Mouse (Mus musculus) embryonic facial prominence, embryonic 10.5 days (tissue): ENCODE data around the gene Ssc5d. TPM values are rescaled to one million over a fixed set of nuclear protein-coding genes. Genes with fewer than 3 reads are reported as not detected.
A peak's percentile ranks its signal among the peaks of the same experiment; 100 is the strongest.

ENCODE experiments used
- DNase-seq: peaks from one replicate; pipeline ENCODE4 v3.0.0-alpha.2; 2017; ENCODE audit warnings: low spot score
- H3K27ac ChIP-seq: fragments of 300-500 bp; sonication (generic); replicated peaks from 2 replicates; pipeline ENCODE4 v1.5.1; 2016; ENCODE audit warnings: mild to moderate bottlenecking
- H3K27me3 ChIP-seq: fragments of 300-500 bp; sonication (generic); replicated peaks from 2 replicates; pipeline ENCODE4 v1.6.1; 2016; ENCODE audit warnings: low read depth, mild to moderate bottlenecking; ENCODE audit not compliant: poor library complexity, severe bottlenecking
- H3K36me3 ChIP-seq: fragments of 300-500 bp; sonication (generic); replicated peaks from 2 replicates; pipeline ENCODE4 v1.6.1; 2016; ENCODE audit warnings: mild to moderate bottlenecking, moderate library complexity
- H3K4me1 ChIP-seq: fragments of 300-500 bp; sonication (generic); 2 replicates; pipeline ENCODE4 v1.6.1; 2016
- H3K4me3 ChIP-seq: fragments of 300-500 bp; sonication (generic); 2 replicates; pipeline ENCODE4 v1.5.1; 2016; ENCODE audit warnings: mild to moderate bottlenecking, moderate library complexity
- H3K9me3 ChIP-seq: fragments of 300-500 bp; sonication (generic); 2 replicates; pipeline ENCODE4 v1.6.1; 2016; ENCODE audit warnings: mild to moderate bottlenecking
- whole genome bisulfite sequencing: fragments of 180-500 bp; shearing (Covaris S2); methylation state at CpG from one replicate; pipeline ENCODE4 v1.1.7; 2016; 5-methylcytosine and 5-hydroxymethylcytosine counted together
- polyA plus RNA-seq: library from polyadenylated mRNA; unstranded; fragments of >200 nt; fragmentation: Nextera tagmentation; extraction: Ambion mirVana; gene quantifications from 2 replicates; pipeline ENCODE4 v1.2.1, GENCODE M21; 2016

Gene Ssc5d
- polyA plus RNA-seq, 1 experiment from 2014 or later, result 1.4 TPM

GRCm38 (mm10) chr7:4937392-4937791 is 11.8 kb downstream of the Ssc5d start:
- no peaks in the 10 kb centered on the region for H3K27me3 ChIP-seq
- H3K36me3 ChIP-seq, result no peaks in the 10 kb centered on the region
- peaks cover 7% of the 10 kb centered on the region; the same call in 1 of the 2 replicates for H3K9me3 ChIP-seq
- H3K4me1 ChIP-seq, result no peaks in the 10 kb centered on the region
- DNase-seq, result no peak
- 72% methylated on average over 11 of the region's 11 CpGs for WGBS
- H3K4me3 ChIP-seq, result no peak overlapping the region
- H3K27ac ChIP-seq, result no peak overlapping the region

- Histone ChIP-seq H3K4me1 (peaks cover 3% of the 10 kb centered on the region; the same call in 1 of the 2 replicates), H3K27ac (no peak overlapping the region), H3K4me3 (no peak overlapping the region), H3K27me3 (no peaks in the 10 kb centered on the region), H3K9me3 (peaks cover 7% of the 10 kb centered on the region; the same call in 1 of the 2 replicates), H3K36me3 (no peaks in the 10 kb centered on the region)
- DNase-seq, result peak; percentile 76
- WGBS, result 33% methylated on average over 2 of the region's 2 CpGs
These were observed 12.9 kb downstream of the Ssc5d start for GRCm38 (mm10) chr7:4938456-4938855.

GRCm38 (mm10) chr7:4940068-4940479 is 14.5 kb downstream of the Ssc5d start:
- Histone ChIP-seq H3K27me3 (no peaks in the 10 kb centered on the region), H3K9me3 (no peaks in the 10 kb centered on the region), H3K36me3 (no peaks in the 10 kb centered on the region), H3K4me1 (peaks cover 5% of the 10 kb centered on the region; the same call in 1 of the 2 replicates), H3K4me3 (no peak overlapping the region), H3K27ac (no peak overlapping the region)
- WGBS, result 24% methylated on average over 9 of the region's 9 CpGs
- DNase-seq, result peak; percentile 84

GRCm38 (mm10) chr7:4942673-4943072 is 17.1 kb downstream of the Ssc5d start:
- no peak for DNase-seq
- H3K4me1 ChIP-seq, result peaks cover 5% of the 10 kb centered on the region; the same call in 1 of the 2 replicates
- no peaks in the 10 kb centered on the region for H3K36me3 ChIP-seq
- no peaks in the 10 kb centered on the region for H3K9me3 ChIP-seq
- no peaks in the 10 kb centered on the region for H3K27me3 ChIP-seq
- H3K4me3 ChIP-seq, result no peak overlapping the region
- 59% methylated on average over 5 of the region's 5 CpGs for whole genome bisulfite sequencing
- no peak overlapping the region for H3K27ac ChIP-seq

GRCm38 (mm10) chr7:4943223-4943815 is 17.7 kb downstream of the Ssc5d start:
- H3K4me3 ChIP-seq, result peak overlapping the region; percentile 47
- no peaks in the 10 kb centered on the region for H3K36me3 ChIP-seq
- H3K27me3 ChIP-seq, result no peaks in the 10 kb centered on the region
- peak; percentile 91 for DNase-seq
- H3K9me3 ChIP-seq, result no peaks in the 10 kb centered on the region
- peaks cover 5% of the 10 kb centered on the region; the same call in 1 of the 2 replicates for H3K4me1 ChIP-seq
- peak overlapping the region; percentile 40 for H3K27ac ChIP-seq
- 21% methylated on average over 15 of the region's 15 CpGs for WGBS

- no peak for DNase-seq
- no peaks in the 10 kb centered on the region for H3K36me3 ChIP-seq
- WGBS, result 56% methylated on average over 2 of the region's 2 CpGs
These were observed 22.3 kb downstream of the Ssc5d start for GRCm38 (mm10) chr7:4947855-4948254.

GRCm38 (mm10) chr7:4948386-4948785 is 22.8 kb downstream of the Ssc5d start:
- Histone ChIP-seq H3K27me3 (no peaks in the 10 kb centered on the region), H3K4me1 (peaks cover 2% of the 10 kb centered on the region; the same call in 1 of the 2 replicates), H3K4me3 (no peak overlapping the region), H3K27ac (no peak overlapping the region), H3K9me3 (no peaks in the 10 kb centered on the region), H3K36me3 (no peaks in the 10 kb centered on the region)
- no peak for DNase-seq
- WGBS, result 80% methylated on average over 6 of the region's 6 CpGs

More at GRCm38 (mm10) chr7:4947855-4948254, 22.3 kb downstream of the Ssc5d start:
- Histone ChIP-seq H3K4me1 (peaks cover 5% of the 10 kb centered on the region; the same call in 1 of the 2 replicates), H3K27ac (no peak overlapping the region), H3K9me3 (no peaks in the 10 kb centered on the region), H3K27me3 (no peaks in the 10 kb centered on the region), H3K4me3 (no peak overlapping the region)

GRCm38 (mm10) chr7:4950561-4951342 is 25.2 kb downstream of the Ssc5d start:
- no peak overlapping the region for H3K4me3 ChIP-seq
- no peaks in the 10 kb centered on the region for H3K4me1 ChIP-seq
- no peak for DNase-seq
- no peaks in the 10 kb centered on the region for H3K36me3 ChIP-seq
- WGBS, result 83% methylated on average over 19 of the region's 19 CpGs
- no peaks in the 10 kb centered on the region for H3K27me3 ChIP-seq
- no peaks in the 10 kb centered on the region for H3K9me3 ChIP-seq
- no peak overlapping the region for H3K27ac ChIP-seq

GRCm38 (mm10) chr7:4953815-4954445 is 28.3 kb downstream of the Ssc5d start:
- Histone ChIP-seq H3K27ac (no peak overlapping the region), H3K27me3 (no peaks in the 10 kb centered on the region), H3K4me3 (no peak overlapping the region), H3K4me1 (no peaks in the 10 kb centered on the region), H3K36me3 (no peaks in the 10 kb centered on the region), H3K9me3 (no peaks in the 10 kb centered on the region)
- 29% methylated on average over 10 of the region's 10 CpGs for WGBS
- no peak for DNase-seq

- WGBS, result 81% methylated on average over 10 of the region's 10 CpGs
- no peaks in the 10 kb centered on the region for H3K27me3 ChIP-seq
- DNase-seq, result no peak
- no peaks in the 10 kb centered on the region for H3K9me3 ChIP-seq
- no peaks in the 10 kb centered on the region for H3K4me1 ChIP-seq
- H3K27ac ChIP-seq, result no peak overlapping the region
- no peak overlapping the region for H3K4me3 ChIP-seq
- H3K36me3 ChIP-seq, result no peaks in the 10 kb centered on the region
These were observed 31.8 kb downstream of the Ssc5d start for GRCm38 (mm10) chr7:4957361-4957760.

GRCm38 (mm10) chr7:4963527-4963926 is 37.9 kb downstream of the Ssc5d start:
- H3K36me3 ChIP-seq, result no peaks in the 10 kb centered on the region
- H3K27me3 ChIP-seq, result no peaks in the 10 kb centered on the region
- peaks cover 12% of the 10 kb centered on the region for H3K4me1 ChIP-seq
- no peak for DNase-seq
- no peak overlapping the region for H3K4me3 ChIP-seq
- H3K27ac ChIP-seq, result no peak overlapping the region
- WGBS, result 68% methylated on average over 5 of the region's 5 CpGs
- H3K9me3 ChIP-seq, result no peaks in the 10 kb centered on the region

- peak; percentile 76 for DNase-seq
- Histone ChIP-seq H3K4me1 (peaks cover 12% of the 10 kb centered on the region), H3K27ac (no peak within 1 kb of the TSS), H3K36me3 (no peaks in the 10 kb centered on the region), H3K9me3 (no peaks in the 10 kb centered on the region), H3K4me3 (peak within 1 kb of the TSS; percentile 33; the same call in 1 of the 2 replicates), H3K27me3 (no peaks in the 10 kb centered on the region)
- 6% methylated on average over 10 of the region's 10 CpGs for WGBS
These were observed 38.7 kb downstream of the Ssc5d start, which contains the start of gene Sbk2 for GRCm38 (mm10) chr7:4964272-4964671. TSS of gene Sbk2 (minus strand) at chr7:4964406.
